Mouse (Mus musculus) intestine, embryonic 16.5 days (tissue): ENCODE measurements around the gene Rpl36-ps4. TPM values are rescaled to one million over a fixed set of nuclear protein-coding genes. Genes with fewer than 3 reads are reported as not detected.
A peak's percentile ranks its signal among the peaks of the same experiment; 100 is the strongest.
"Not testable (repeated sequence)": the region's sequence is repeated elsewhere in the genome, so short reads cannot be mapped to it uniquely, and the experiment has no call there.

ENCODE experiments used
- ATAC-seq: fragments of 200-750 bp; cut with Nextera tagmentation; 2 replicates; pipeline ENCODE4 v1.8.0; 2017; ENCODE audit warnings: moderate TSS enrichment, moderate library complexity
- H3K27ac ChIP-seq: fragments of 300-500 bp; sonication (generic); 2 replicates; pipeline ENCODE4 v1.5.1; 2014; ENCODE audit warnings: mild to moderate bottlenecking, low read length
- H3K27me3 ChIP-seq: fragments of 300-500 bp; sonication (generic); replicated peaks from 2 replicates; pipeline ENCODE4 v1.6.1; 2014; ENCODE audit warnings: low read length, control low read depth, mixed read lengths; ENCODE audit not compliant: control insufficient read depth, insufficient read depth
- H3K36me3 ChIP-seq: fragments of 300-500 bp; sonication (generic); 2 replicates; pipeline ENCODE4 v1.6.1; 2014; ENCODE audit warnings: low read length, control low read depth; ENCODE audit not compliant: control insufficient read depth, insufficient read depth
- H3K4me1 ChIP-seq: fragments of 300-500 bp; sonication (generic); 2 replicates; pipeline ENCODE4 v1.6.1; 2014; ENCODE audit warnings: low read length, control low read depth, mixed read lengths; ENCODE audit not compliant: control insufficient read depth, insufficient read depth
- H3K4me2 ChIP-seq: fragments of 300-500 bp; sonication (generic); 2 replicates; pipeline ENCODE4 v1.6.1; 2014; ENCODE audit warnings: low read depth, low read length, control low read depth
- H3K4me3 ChIP-seq: fragments of 300-500 bp; sonication (generic); 2 replicates; pipeline ENCODE4 v1.5.1; 2014; ENCODE audit warnings: mild to moderate bottlenecking, low read length
- H3K9ac ChIP-seq: fragments of 300-500 bp; sonication (generic); 2 replicates; pipeline ENCODE4 v1.6.1; 2014; ENCODE audit warnings: low read depth, low read length
- H3K9me3 ChIP-seq: fragments of 300-500 bp; sonication (generic); 2 replicates; pipeline ENCODE4 v1.6.1; 2016; ENCODE audit warnings: low read length, control low read depth; ENCODE audit not compliant: control insufficient read depth
- whole genome bisulfite sequencing: fragments of 180-500 bp; shearing (Covaris S2); extraction: QIAGEN DNeasy Blood & Tissue Kit; methylation state at CpG from one replicate; pipeline ENCODE4 v1.1.7; 2014; 5-methylcytosine and 5-hydroxymethylcytosine counted together
- polyA plus RNA-seq: library from polyadenylated mRNA; unstranded; fragments of >200 nt; fragmentation: Nextera tagmentation; extraction: Ambion mirVana; gene quantifications from 2 replicates; pipeline ENCODE4 v1.2.1, GENCODE M21; 2015

The Rpl36-ps4 gene
- polyA plus RNA-seq, 1 experiment from 2014 or later = not detected

DNA sequence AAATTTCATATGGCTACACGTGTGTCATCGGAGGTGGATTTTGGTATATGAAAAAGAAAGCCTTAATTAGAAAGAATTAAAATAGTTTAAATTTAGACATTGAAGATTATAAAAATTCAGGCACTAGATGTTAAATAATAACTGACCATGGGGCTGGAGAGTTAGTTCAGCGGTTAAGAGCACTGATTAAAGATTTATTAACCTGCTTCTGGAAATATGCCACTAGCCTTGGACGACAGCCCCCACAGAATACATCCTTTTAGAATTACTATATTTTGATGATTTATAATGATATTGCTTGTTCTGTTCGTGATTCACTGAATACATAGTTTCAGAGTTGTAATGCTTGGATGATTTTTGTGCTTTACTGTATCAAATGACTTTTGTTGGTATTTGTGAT, 39.2 kb downstream of the Rpl36-ps4 start:
- H3K27me3 ChIP-seq, H3K9ac ChIP-seq, H3K4me3 ChIP-seq, H3K4me2 ChIP-seq, H3K36me3 ChIP-seq, H3K4me1 ChIP-seq, H3K27ac ChIP-seq, ATAC-seq, H3K9me3 ChIP-seq: not testable (repeated sequence)
- 88% methylated on average over 5 of the region's 5 CpGs for WGBS

DNA sequence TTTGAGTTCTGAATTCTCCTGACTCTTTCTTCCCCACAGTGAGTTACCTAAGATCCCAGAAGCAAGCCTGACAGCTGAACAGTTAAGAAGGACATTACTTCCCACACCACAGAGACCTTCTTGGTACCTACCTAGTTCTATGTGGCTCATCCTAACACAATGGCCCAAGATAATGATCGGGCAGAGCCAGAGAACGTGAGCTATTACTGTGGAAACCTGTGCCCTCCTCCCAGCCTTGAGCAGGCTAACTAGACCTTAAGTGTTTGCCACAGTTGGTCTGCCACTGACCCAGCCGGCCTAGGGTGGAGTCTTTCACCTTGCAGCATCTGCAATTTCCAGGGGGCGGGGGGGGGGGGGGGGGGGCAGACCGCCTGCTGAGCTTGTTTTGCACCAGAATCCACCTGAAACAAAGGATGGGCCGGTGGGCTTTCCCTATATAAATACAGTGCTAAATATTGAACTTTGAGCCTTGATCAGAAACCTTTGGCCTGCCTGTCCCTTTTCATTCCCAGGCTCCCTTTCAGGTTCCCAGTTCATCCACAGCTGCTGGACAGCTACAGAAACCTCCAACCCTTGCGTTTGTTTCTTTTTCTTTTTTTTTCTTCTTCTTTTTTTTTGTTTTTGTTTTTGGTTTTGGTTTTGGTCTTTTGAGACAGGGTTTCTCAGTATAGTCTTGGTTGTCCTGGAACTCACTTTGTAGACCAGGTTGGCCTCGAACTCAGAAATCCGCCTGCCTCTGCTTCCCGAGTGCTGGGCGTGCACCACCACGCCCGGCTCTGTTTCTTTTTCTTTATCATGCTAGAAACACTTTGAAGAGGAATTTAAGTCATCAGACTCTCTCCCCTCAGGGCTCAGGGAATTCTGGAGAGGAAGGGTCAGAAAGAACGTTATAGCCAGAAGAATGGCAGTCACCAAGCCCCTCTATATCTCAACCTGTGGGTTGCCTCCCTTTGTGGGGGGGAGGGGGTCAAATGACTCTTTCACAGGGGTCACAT, 42.6 kb downstream of the Rpl36-ps4 start:
- Histone ChIP-seq H3K4me1 (no peaks in the 10 kb centered on the region), H3K9me3 (no peaks in the 10 kb centered on the region), H3K9ac (no peak overlapping the region), H3K4me2 (no peak overlapping the region), H3K27me3 (no peaks in the 10 kb centered on the region), H3K4me3 (no peak overlapping the region), H3K27ac (no peak overlapping the region), H3K36me3 (no peaks in the 10 kb centered on the region)
- no peak for ATAC-seq
- WGBS = 90% methylated on average over 13 of the region's 14 CpGs

DNA sequence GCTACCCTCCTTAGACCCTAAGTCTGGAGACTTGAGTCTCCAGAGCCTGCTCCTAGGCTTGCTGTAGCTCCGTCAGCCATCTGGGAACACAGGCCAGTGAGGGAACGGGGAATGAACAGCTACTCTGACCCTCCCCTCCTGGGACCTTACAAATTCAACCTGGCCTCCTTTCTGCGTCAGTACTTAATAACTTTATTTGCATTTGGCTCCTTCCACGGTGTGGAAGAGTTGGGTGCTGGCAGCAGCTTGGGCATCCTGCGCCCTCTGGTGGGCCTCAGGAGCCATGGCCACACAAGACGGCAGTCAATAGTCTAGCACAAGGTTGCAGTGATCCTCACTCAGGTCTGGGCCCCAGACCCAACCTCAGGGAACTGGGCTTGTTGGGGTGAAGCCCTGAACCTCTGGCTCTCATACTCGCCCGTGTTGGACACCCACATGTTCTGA, 47.7 kb downstream of the Rpl36-ps4 start:
- not testable (repeated sequence) for H3K9ac ChIP-seq, H3K4me1 ChIP-seq, H3K36me3 ChIP-seq, H3K4me2 ChIP-seq, H3K27ac ChIP-seq, H3K4me3 ChIP-seq, H3K27me3 ChIP-seq, H3K9me3 ChIP-seq
- 39% methylated on average over 6 of the region's 8 CpGs for WGBS
- ATAC-seq = peak; percentile 80

Other genes starting within 250 kb of the Rpl36-ps4 start
- gene Msh2, start 248.6 kb upstream of the Rpl36-ps4 start, polyA plus RNA-seq = 55.0 and 59.5 TPM in 2 replicates
- gene Kcnk12, start 123.0 kb upstream of the Rpl36-ps4 start, polyA plus RNA-seq = not detected in 2 replicates
- gene Msh6, start 54.1 kb downstream of the Rpl36-ps4 start, polyA plus RNA-seq = 30.1 and 30.2 TPM in 2 replicates
- 8.0 and 8.3 TPM in 2 replicates for gene Fbxo11, start 144.3 kb downstream of the Rpl36-ps4 start, polyA plus RNA-seq